Mouse (Mus musculus) cerebellum, postnatal 4 days (tissue): ENCODE data around the gene Lztr1.
A peak's percentile ranks its signal among the peaks of the same experiment; 100 is the strongest.
"Not testable (repeated sequence)": the region's sequence is repeated elsewhere in the genome, so short reads cannot be mapped to it uniquely, and the experiment has no call there.

Experiments
- DNase-seq, 2 experiments: peaks; one replicate each; pipeline ENCODE4 v3.0.0; 2022; ENCODE audit warnings: low spot score in 2 of 2, mixed read lengths in 1 of 2

The Lztr1 gene

GRCm38 (mm10) chr16:17507018-17507552 lies 1.4 kb upstream of the Lztr1 start:
- DNase-seq, result no peak

- DNase-seq, result not testable (repeated sequence)
Observed at GRCm38 (mm10) chr16:17508031-17508430, 457 bp upstream of the Lztr1 start.

- no peak for DNase-seq
Observed at GRCm38 (mm10) chr16:17509240-17509597, 731 bp downstream of the Lztr1 start.

GRCm38 (mm10) chr16:17510143-17510542 lies 1.7 kb downstream of the Lztr1 start:
- no peak for DNase-seq

- DNase-seq, result no peak
Observed at GRCm38 (mm10) chr16:17510686-17511085, 2.2 kb downstream of the Lztr1 start.

GRCm38 (mm10) chr16:17511431-17511830 lies 2.9 kb downstream of the Lztr1 start:
- no peak for DNase-seq

GRCm38 (mm10) chr16:17518910-17519309 lies 10.4 kb downstream of the Lztr1 start:
- DNase-seq, result no peak

GRCm38 (mm10) chr16:17524156-17524555 lies 15.7 kb downstream of the Lztr1 start:
- no peak for DNase-seq

GRCm38 (mm10) chr16:17525524-17525923 lies 17.0 kb downstream of the Lztr1 start:
- DNase-seq, result no peak

GRCm38 (mm10) chr16:17526223-17526622 lies 17.7 kb downstream of the Lztr1 start:
- no peak for DNase-seq

GRCm38 (mm10) chr16:17527606-17528005 lies 19.1 kb downstream of the Lztr1 start:
- DNase-seq, result no peak

- no peak for DNase-seq
Observed at GRCm38 (mm10) chr16:17528276-17528675, 19.8 kb downstream of the Lztr1 start.

GRCm38 (mm10) chr16:17529981-17530586 lies 21.6 kb downstream of the Lztr1 start:
- DNase-seq, result peak in 1 of 2 experiments; percentile 34

- peak; percentile 96 to 97 for DNase-seq
Observed at GRCm38 (mm10) chr16:17530640-17531288, 22.3 kb downstream of the Lztr1 start, which contains the start of gene Thap7. TSS of gene Thap7 (minus strand) at chr16:17531136.

GRCm38 (mm10) chr16:17532271-17532670 lies 23.8 kb downstream of the Lztr1 start:
- no peak for DNase-seq

- DNase-seq, result no peak
Observed at GRCm38 (mm10) chr16:17532676-17533329, 24.3 kb downstream of the Lztr1 start.

GRCm38 (mm10) chr16:17536584-17536983 lies 28.1 kb downstream of the Lztr1 start:
- DNase-seq, result no peak

- no peak for DNase-seq
Observed at GRCm38 (mm10) chr16:17542632-17543031, 34.1 kb downstream of the Lztr1 start.

- DNase-seq, result no peak
Observed at GRCm38 (mm10) chr16:17552837-17553236, 44.3 kb downstream of the Lztr1 start.

- DNase-seq, result no peak
Observed at GRCm38 (mm10) chr16:17553910-17554685, 45.6 kb downstream of the Lztr1 start.

- not testable (repeated sequence) for DNase-seq
Observed at GRCm38 (mm10) chr16:17554702-17555101, 46.2 kb downstream of the Lztr1 start.

GRCm38 (mm10) chr16:17556180-17556579 lies 47.7 kb downstream of the Lztr1 start:
- no peak for DNase-seq
